Mouse (Mus musculus): ENCODE measurements around the gene Zfp866. TPM values are rescaled to one million over a fixed set of nuclear protein-coding genes. Genes with fewer than 3 reads are reported as not detected.
A peak's percentile ranks its signal among the peaks of the same experiment; 100 is the strongest.

Zfp866 gene
- total RNA-seq (2014; rRNA removed) (47.5 and 59.2 TPM in 2 replicates), polyA plus RNA-seq (2015; fragmentation: Nextera tagmentation; extraction: Ambion mirVana) (10.7 and 16.6 TPM in 2 replicates)

DNA sequence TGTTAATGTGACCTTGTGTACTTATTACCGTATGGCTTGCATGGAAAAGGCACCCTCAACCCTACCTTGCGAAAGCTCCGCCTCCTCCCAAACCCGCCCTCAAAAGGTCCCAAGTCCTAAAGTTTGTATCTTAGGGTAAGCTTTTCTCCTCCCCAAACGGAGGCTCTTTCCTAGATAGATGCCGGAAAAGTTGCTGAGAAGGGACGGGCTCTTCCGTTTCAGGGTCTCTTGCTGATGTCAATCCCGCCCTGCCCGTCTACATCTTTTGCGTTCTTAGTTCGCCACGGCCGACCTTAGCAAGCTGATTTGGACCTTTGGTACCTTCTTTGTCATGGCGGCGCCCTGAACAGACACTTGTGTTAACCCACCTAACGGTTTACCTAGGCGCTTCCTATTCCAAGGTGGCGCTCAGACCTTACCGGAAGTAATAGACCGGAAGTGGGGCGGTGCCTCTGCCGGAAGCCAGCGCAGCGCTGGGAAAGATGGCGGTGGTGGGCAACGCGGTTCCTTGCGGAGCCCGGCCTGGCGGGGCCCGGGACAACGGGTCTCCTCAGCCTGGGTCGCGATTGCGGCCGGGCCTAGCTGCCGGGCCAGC, at the start of gene Zfp866, which contains the start of gene Atp13a1:
Gene Zfp866, minus strand, starts transcription at position 406 of the 595 bp plus-strand sequence.
Gene Atp13a1, plus strand, starts transcription at position 391 of the 595 bp plus-strand sequence.
- TF ChIP-seq CTCF (IDR thresholded peaks at IDR 0.05; ENCODE audit: low read depth) = peak; percentile 24
- peak within 1 kb of the TSS; percentile 85 for H3K27ac ChIP-seq (ENCODE audit: low read depth, low read length)
- DNase-seq (peak; percentile 92), ATAC-seq (peak; percentile 97)
- peak within 1 kb of the TSS; percentile 99 for H3K4me3 ChIP-seq (ENCODE audit: low read depth, low read length)
- peak within 1 kb of the TSS; percentile 79 for H3K4me2 ChIP-seq (ENCODE audit: low read depth)
- no peaks in the 10 kb centered on the region for H3K9me3 ChIP-seq (ENCODE audit: low read length)
- H3K4me1 ChIP-seq (ENCODE audit: insufficient read depth) = peaks cover 11% of the 10 kb centered on the region; the same call in 1 of the 2 replicates
- under 1% methylated on average over 38 of the region's 38 CpGs for WGBS
- peak within 1 kb of the TSS; percentile 94 for H3K9ac ChIP-seq
- H3K36me3 ChIP-seq (ENCODE audit: insufficient read depth) = peaks cover 24% of the 10 kb centered on the region
- no peaks in the 10 kb centered on the region for H3K27me3 ChIP-seq (ENCODE audit: insufficient read depth, low read length)

DNA sequence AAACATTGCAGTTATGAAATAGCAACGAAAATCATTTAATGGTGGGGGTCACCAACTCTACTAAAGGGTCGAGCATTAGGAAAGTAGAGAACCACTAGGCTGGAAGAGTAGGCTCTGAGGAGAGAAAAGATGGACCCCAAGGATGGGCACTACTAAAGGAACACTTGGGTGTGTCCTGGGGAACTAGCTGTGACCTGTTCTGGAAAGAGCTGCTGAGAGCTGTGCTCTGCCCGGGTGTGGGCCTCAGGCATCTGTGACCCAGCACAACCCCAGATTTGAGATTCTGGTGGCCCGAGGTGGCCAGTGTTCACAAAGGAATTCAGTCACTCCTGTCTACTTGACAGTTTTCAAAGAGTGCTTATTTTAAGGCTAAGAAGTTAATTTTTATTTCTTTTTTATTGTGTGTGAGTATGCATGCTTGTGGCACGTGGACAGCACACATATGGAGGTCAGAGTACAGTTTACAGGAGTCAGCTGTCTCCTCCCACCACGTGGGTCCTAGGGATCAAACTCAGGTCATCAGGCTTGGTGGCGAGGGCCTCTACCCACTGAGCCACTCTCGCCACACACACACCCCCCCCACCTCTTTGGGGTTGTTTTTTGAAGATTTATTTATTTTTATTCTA, 46.2 kb upstream of the Zfp866 start:
- ATAC-seq = no peak
- no peak for TF ChIP-seq CTCF (IDR thresholded peaks at IDR 0.05; ENCODE audit: low read depth)

DNA sequence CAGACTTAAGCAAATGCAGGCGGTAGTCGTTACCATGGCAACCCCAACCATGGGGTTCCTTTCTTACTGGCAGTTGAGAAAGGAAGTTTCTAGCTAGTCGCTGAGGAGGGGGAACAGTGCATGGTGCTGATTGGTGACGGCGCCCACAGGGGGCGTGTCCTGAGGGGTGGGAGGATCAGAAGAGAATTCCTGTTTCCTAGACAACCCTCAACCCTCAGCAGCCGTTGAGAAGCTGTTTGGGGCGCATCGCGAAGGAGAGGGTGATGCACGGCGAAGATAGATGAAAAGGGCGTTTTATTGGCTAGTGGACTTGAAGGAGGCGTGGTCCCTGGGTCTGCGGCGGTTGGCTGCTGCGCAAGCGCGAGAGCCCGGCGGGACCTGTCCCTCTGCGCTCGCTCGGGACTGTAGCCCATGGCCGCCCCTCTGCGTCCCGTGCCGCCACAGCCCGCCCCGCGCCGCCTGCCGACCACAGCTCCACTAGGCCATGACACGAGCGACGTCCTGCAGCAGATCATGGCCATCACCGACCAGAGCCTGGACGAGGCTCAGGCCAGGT, 41.4 kb upstream of the Zfp866 start, which contains the start of gene Pbx4:
Gene Pbx4, plus strand, starts transcription at position 194 of the 556 bp plus-strand sequence.
- Histone ChIP-seq H3K27ac (ENCODE audit: low read depth, low read length) (peak within 1 kb of the TSS; percentile 82), H3K4me1 (ENCODE audit: insufficient read depth) (peaks cover 4% of the 10 kb centered on the region; the same call in 1 of the 2 replicates), H3K4me3 (ENCODE audit: low read depth, low read length) (peak within 1 kb of the TSS; percentile 66), H3K9ac (peak within 1 kb of the TSS; percentile 70), H3K9me3 (ENCODE audit: low read length) (no peaks in the 10 kb centered on the region), H3K4me2 (ENCODE audit: low read depth) (peak within 1 kb of the TSS; percentile 92), H3K36me3 (ENCODE audit: insufficient read depth) (peaks cover 7% of the 10 kb centered on the region), H3K27me3 (ENCODE audit: insufficient read depth, low read length) (no peaks in the 10 kb centered on the region)
- peak; percentile 55 for TF ChIP-seq CTCF (IDR thresholded peaks at IDR 0.05; ENCODE audit: low read depth)
- DNase-seq (peak; percentile 98), ATAC-seq (peak; percentile 99)
- 2% methylated on average over 38 of the region's 38 CpGs for WGBS

More for the DNA sequence above, 46.2 kb upstream of the Zfp866 start:
- H3K4me2 ChIP-seq (ENCODE audit: low read depth) = no peak overlapping the region
- H3K9ac ChIP-seq = no peak overlapping the region
- no peak for DNase-seq
- H3K9me3 ChIP-seq (ENCODE audit: low read length) = no peaks in the 10 kb centered on the region
- H3K27me3 ChIP-seq (ENCODE audit: insufficient read depth, low read length) = no peaks in the 10 kb centered on the region
- H3K4me3 ChIP-seq (ENCODE audit: low read depth, low read length) = no peak overlapping the region
- WGBS = 81% methylated on average over 8 of the region's 8 CpGs
- H3K27ac ChIP-seq (ENCODE audit: low read depth, low read length) = no peak overlapping the region
- H3K4me1 ChIP-seq (ENCODE audit: insufficient read depth) = peaks cover 4% of the 10 kb centered on the region; the same call in 1 of the 2 replicates
- no peaks in the 10 kb centered on the region for H3K36me3 ChIP-seq (ENCODE audit: insufficient read depth)

DNA sequence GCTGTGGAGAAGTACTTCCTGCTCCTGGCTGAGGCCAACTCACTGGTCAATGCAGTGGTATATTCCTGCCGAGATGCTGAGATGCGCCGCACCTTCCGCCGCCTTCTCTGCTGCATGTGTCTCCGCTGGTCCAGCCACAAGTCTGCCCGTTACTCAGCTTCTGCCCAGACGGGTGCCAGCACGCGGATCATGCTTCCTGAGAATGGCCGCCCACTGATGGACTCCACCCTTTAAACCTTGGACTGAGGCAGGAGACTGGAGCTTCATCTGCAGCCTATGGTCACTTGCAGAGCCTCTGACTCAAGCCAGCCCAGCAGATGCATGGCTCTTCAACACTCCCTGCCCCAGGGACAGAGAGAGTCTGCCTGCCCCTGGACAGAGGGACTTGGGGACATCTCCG, 35.4 kb upstream of the Zfp866 start:
- Histone ChIP-seq H3K4me1 (ENCODE audit: insufficient read depth) (peaks cover 22% of the 10 kb centered on the region), H3K4me2 (ENCODE audit: low read depth) (no peak overlapping the region), H3K4me3 (ENCODE audit: low read depth, low read length) (no peak overlapping the region), H3K36me3 (ENCODE audit: insufficient read depth) (peaks cover 16% of the 10 kb centered on the region), H3K27ac (ENCODE audit: low read depth, low read length) (no peak overlapping the region), H3K9me3 (ENCODE audit: low read length) (no peaks in the 10 kb centered on the region), H3K27me3 (ENCODE audit: insufficient read depth, low read length) (no peaks in the 10 kb centered on the region), H3K9ac (no peak overlapping the region)
- WGBS = 94% methylated on average over 12 of the region's 12 CpGs
- no peak for TF ChIP-seq CTCF (IDR thresholded peaks at IDR 0.05; ENCODE audit: low read depth)
- ATAC-seq (no peak), DNase-seq (no peak)

GRCm38 (mm10) chr8:69822386-69823191, 31.6 kb upstream of the Zfp866 start, which contains the start of gene Lpar2:
Gene Lpar2, plus strand, starts transcription at chr8:69822429.
- Histone ChIP-seq H3K36me3 (ENCODE audit: insufficient read depth) (peaks cover 20% of the 10 kb centered on the region), H3K4me3 (ENCODE audit: low read depth, low read length) (peak within 1 kb of the TSS; percentile 54), H3K9me3 (ENCODE audit: low read length) (no peaks in the 10 kb centered on the region), H3K4me2 (ENCODE audit: low read depth) (peak within 1 kb of the TSS; percentile 86), H3K27me3 (ENCODE audit: insufficient read depth, low read length) (no peaks in the 10 kb centered on the region), H3K27ac (ENCODE audit: low read depth, low read length) (peak within 1 kb of the TSS; percentile 73), H3K4me1 (ENCODE audit: insufficient read depth) (peaks cover 22% of the 10 kb centered on the region), H3K9ac (peak within 1 kb of the TSS; percentile 79)
- 2% methylated on average over 31 of the region's 35 CpGs for WGBS
- ATAC-seq (peak; percentile 69), DNase-seq (peak; percentile 75)
- TF ChIP-seq CTCF (IDR thresholded peaks at IDR 0.05; ENCODE audit: low read depth) = no peak

GRCm38 (mm10) chr8:69821971-69822385, 31.0 kb upstream of the Zfp866 start:
- H3K36me3 ChIP-seq (ENCODE audit: insufficient read depth) = peaks cover 23% of the 10 kb centered on the region
- DNase-seq (peak; percentile 65), ATAC-seq (peak; percentile 50)
- H3K4me2 ChIP-seq (ENCODE audit: low read depth) = peak overlapping the region; percentile 86
- peak overlapping the region; percentile 79 for H3K9ac ChIP-seq
- 0% methylated on average over 14 of the region's 22 CpGs for WGBS
- no peaks in the 10 kb centered on the region for H3K9me3 ChIP-seq (ENCODE audit: low read length)
- peak overlapping the region; percentile 54 for H3K4me3 ChIP-seq (ENCODE audit: low read depth, low read length)
- H3K27ac ChIP-seq (ENCODE audit: low read depth, low read length) = peak overlapping the region; percentile 73
- H3K4me1 ChIP-seq (ENCODE audit: insufficient read depth) = peaks cover 22% of the 10 kb centered on the region
- no peak for TF ChIP-seq CTCF (IDR thresholded peaks at IDR 0.05; ENCODE audit: low read depth)
- H3K27me3 ChIP-seq (ENCODE audit: insufficient read depth, low read length) = no peaks in the 10 kb centered on the region

Measured in forebrain, postnatal 0 days (tissue).